Mouse (Mus musculus) midbrain, embryonic 14.5 days (tissue): ENCODE measurements around the gene Bcar3. TPM values are rescaled to one million over a fixed set of nuclear protein-coding genes. Genes with fewer than 3 reads are reported as not detected.
A peak's percentile ranks its signal among the peaks of the same experiment; 100 is the strongest.

Experiments
- ATAC-seq: fragments of 200-750 bp; cut with Nextera tagmentation; 2 replicates; pipeline ENCODE4 v1.8.0; 2017; ENCODE audit warnings: moderate number of reproducible peaks, moderate library complexity; ENCODE audit not compliant: low FRiP score, low TSS enrichment
- DNase-seq: peaks from one replicate; pipeline ENCODE4 v3.0.0-alpha.2; 2015
- H3K27ac ChIP-seq: fragments of 300-500 bp; sonication (generic); replicated peaks from 2 replicates; pipeline ENCODE4 v1.5.1; 2014; ENCODE audit warnings: mild to moderate bottlenecking, low read depth, low read length, moderate library complexity
- H3K27me3 ChIP-seq: fragments of 300-500 bp; sonication (generic); 2 replicates; pipeline ENCODE4 v1.6.1; 2014; ENCODE audit warnings: low read length, control low read depth, mixed read lengths; ENCODE audit not compliant: control insufficient read depth, insufficient read depth
- H3K36me3 ChIP-seq: fragments of 300-500 bp; sonication (generic); 2 replicates; pipeline ENCODE4 v1.6.1; 2014; ENCODE audit warnings: low read length, control low read depth; ENCODE audit not compliant: control insufficient read depth, insufficient read depth
- H3K4me1 ChIP-seq: fragments of 300-500 bp; sonication (generic); 2 replicates; pipeline ENCODE4 v1.6.1; 2014; ENCODE audit warnings: mild to moderate bottlenecking, antibody characterized with exemption, low read length, control low read depth; ENCODE audit not compliant: control insufficient read depth, insufficient read depth
- H3K4me2 ChIP-seq: fragments of 300-500 bp; sonication (generic); 2 replicates; pipeline ENCODE4 v1.6.1; 2014; ENCODE audit warnings: mild to moderate bottlenecking, low read length, moderate library complexity
- H3K4me3 ChIP-seq: fragments of 300-500 bp; sonication (generic); replicated peaks from 2 replicates; pipeline ENCODE4 v1.5.1; 2014; ENCODE audit warnings: low read depth, low read length
- H3K9ac ChIP-seq: fragments of 300-500 bp; sonication (generic); replicated peaks from 2 replicates; pipeline ENCODE4 v1.6.1; 2014; ENCODE audit warnings: mild to moderate bottlenecking, low read length, moderate library complexity
- H3K9me3 ChIP-seq: fragments of 300-500 bp; sonication (generic); 2 replicates; pipeline ENCODE4 v1.6.1; 2016; ENCODE audit warnings: low read length, control low read depth, mixed read lengths; ENCODE audit not compliant: control insufficient read depth
- WGBS: fragments of 180-500 bp; shearing (Covaris S2); extraction: QIAGEN DNeasy Blood & Tissue Kit; methylation state at CpG from one replicate; pipeline ENCODE4 v1.1.7; 2014; 5-methylcytosine and 5-hydroxymethylcytosine counted together
- polyA plus RNA-seq: library from polyadenylated mRNA; unstranded; fragments of >200 nt; fragmentation: Nextera tagmentation; extraction: Ambion mirVana; gene quantifications from 2 replicates; pipeline ENCODE4 v1.2.1, GENCODE M21; 2014

The Bcar3 gene
- polyA plus RNA-seq, 1 experiment from 2014 or later = 6.4 TPM

DNA sequence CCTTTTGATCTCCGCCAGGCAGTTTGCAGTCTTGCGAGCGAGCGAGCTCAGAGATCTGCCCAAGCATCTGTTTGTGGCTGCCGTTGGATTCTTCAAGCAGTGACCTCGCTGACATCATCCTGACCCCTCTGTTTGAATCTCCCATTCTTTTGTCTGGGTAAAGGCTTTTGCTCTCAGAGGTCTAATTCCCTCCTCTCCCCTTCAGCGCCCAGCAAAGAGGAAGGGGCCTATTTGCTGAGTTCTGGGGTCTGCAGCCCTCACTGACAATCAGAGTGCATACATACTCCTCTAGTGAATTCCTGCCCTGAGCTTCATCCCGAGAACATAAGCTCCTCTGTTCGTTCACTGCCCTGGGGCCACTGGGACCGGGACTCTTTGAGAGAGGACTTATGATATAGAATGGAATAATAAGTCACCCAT is 82.5 kb downstream of the Bcar3 start:
- H3K9ac ChIP-seq = no peak overlapping the region
- 0 out of 2 replicates have a peak overlapping the region, but pooled peaks have one; percentile 9 for H3K27ac ChIP-seq
- H3K4me2 ChIP-seq = no peak overlapping the region
- H3K4me1 ChIP-seq = peaks cover 19% of the 10 kb centered on the region
- no peak; the same call in 1 of the 2 replicates for ATAC-seq
- no peaks in the 10 kb centered on the region for H3K36me3 ChIP-seq
- WGBS = 9% methylated on average over 10 of the region's 10 CpGs
- H3K4me3 ChIP-seq = no peak overlapping the region
- DNase-seq = peak; percentile 47
- no peaks in the 10 kb centered on the region for H3K27me3 ChIP-seq
- no peaks in the 10 kb centered on the region for H3K9me3 ChIP-seq

DNA sequence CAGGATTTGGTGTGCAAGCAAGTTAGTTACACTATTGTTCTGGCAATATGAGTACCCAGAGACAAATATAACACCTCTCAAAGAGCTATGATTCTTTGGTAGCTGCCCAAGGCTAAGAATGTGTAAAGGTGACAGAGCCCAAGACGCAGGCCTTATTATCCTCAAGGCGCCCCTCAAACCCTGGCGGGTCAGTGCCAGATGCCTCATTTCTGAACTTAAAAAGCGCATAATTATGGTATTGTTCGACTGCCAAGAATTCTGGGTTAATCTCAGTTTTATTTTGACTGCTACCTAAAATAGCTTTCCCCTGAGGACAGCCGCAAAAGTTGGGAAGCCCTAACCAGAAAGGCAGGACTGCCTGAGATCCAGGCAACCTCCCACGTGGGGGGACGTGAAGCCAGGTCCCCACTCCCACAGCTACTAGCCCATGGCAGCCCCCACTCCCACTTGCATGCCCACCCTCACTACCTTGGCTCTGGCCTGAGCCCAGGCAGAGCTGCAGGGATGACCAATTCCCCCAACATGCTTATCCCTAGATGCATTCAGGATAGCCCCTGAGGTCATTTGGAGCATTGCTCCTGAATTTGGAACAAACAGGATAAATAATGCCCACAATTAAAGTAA is 83.0 kb downstream of the Bcar3 start:
- no peak overlapping the region for H3K27ac ChIP-seq
- no peak for DNase-seq
- H3K27me3 ChIP-seq = no peaks in the 10 kb centered on the region
- no peaks in the 10 kb centered on the region for H3K9me3 ChIP-seq
- peaks cover 19% of the 10 kb centered on the region for H3K4me1 ChIP-seq
- H3K4me3 ChIP-seq = no peak overlapping the region
- H3K9ac ChIP-seq = no peak overlapping the region
- ATAC-seq = no peak; the same call in 1 of the 2 replicates
- no peaks in the 10 kb centered on the region for H3K36me3 ChIP-seq
- 29% methylated on average over 8 of the region's 8 CpGs for WGBS
- no peak overlapping the region for H3K4me2 ChIP-seq

DNA sequence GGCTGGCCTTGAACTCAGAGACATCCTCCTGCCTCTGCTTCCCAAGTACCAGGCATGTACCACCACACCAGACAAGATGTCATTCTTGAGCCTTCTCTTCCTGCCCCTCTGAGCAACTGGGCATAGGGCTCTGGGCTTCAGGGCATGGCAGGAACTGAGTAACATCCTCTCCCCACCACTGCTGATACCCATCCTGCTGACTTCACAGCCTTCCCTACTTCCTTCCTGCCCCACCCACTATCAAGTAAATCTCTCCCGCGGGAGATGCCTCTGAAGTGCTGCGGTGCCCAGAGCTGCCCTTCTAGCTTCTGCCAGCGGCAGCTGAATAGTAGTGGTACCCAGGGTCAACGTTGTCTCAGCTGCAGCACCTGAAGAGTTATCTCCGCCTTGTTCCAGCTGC is 84.7 kb downstream of the Bcar3 start:
- H3K9ac ChIP-seq = no peak overlapping the region
- 82% methylated on average over 6 of the region's 6 CpGs for WGBS
- H3K4me2 ChIP-seq = no peak overlapping the region
- H3K36me3 ChIP-seq = no peaks in the 10 kb centered on the region
- no peaks in the 10 kb centered on the region for H3K9me3 ChIP-seq
- no peak for DNase-seq
- H3K4me1 ChIP-seq = peaks cover 19% of the 10 kb centered on the region
- no peak for ATAC-seq
- no peak overlapping the region for H3K27ac ChIP-seq
- no peak overlapping the region for H3K4me3 ChIP-seq
- no peaks in the 10 kb centered on the region for H3K27me3 ChIP-seq

DNA sequence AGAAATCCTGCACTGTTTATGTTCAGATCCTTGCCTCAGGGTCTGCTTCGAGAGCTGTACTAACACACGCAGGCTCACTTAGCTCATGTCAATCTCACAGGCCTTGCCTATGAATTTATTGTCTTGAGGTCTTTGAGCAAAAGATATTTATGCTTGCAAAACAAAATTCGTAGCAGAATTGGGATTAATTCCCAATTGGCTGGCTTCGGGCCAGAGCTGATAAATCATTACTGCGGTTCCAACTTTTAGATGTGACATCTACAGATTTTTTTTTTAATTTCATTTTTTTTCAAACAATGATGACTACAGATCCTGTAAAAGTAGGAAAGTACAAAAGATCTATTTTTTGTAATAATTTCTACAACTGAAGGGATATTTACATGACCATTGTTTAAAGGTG is 86.8 kb downstream of the Bcar3 start:
- Histone ChIP-seq H3K36me3 (no peaks in the 10 kb centered on the region), H3K27me3 (no peaks in the 10 kb centered on the region), H3K9ac (no peak overlapping the region), H3K27ac (no peak overlapping the region), H3K4me2 (no peak overlapping the region), H3K4me3 (no peak overlapping the region), H3K9me3 (no peaks in the 10 kb centered on the region), H3K4me1 (peaks cover 16% of the 10 kb centered on the region)
- no peak for ATAC-seq
- WGBS = 82% methylated on average over 5 of the region's 5 CpGs
- no peak for DNase-seq

DNA sequence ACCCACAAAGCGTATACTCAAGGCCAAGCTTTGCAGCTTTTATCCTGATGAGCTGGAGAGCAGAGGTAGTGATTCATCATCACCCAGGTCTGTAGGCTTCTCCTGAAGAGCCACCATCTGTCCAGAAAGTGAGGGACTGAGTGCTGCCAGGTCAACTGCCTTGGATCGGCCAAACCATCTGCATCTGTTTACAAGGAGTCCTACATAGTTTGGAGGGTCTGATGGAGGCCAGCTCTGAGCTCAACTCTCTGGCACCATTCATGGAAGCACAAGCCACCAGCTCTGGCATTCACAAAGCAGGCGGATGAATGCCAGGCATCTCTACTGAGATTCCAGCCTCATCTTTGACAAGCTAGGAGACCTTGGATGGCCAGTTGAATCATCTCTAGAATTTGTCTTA is 87.7 kb downstream of the Bcar3 start:
- Histone ChIP-seq H3K4me3 (no peak overlapping the region), H3K36me3 (no peaks in the 10 kb centered on the region), H3K4me1 (peaks cover 8% of the 10 kb centered on the region), H3K9ac (no peak overlapping the region), H3K4me2 (no peak overlapping the region), H3K27me3 (no peaks in the 10 kb centered on the region), H3K9me3 (no peaks in the 10 kb centered on the region), H3K27ac (no peak overlapping the region)
- ATAC-seq (no peak), DNase-seq (no peak)
- 93% methylated on average over 3 of the region's 3 CpGs for WGBS

DNA sequence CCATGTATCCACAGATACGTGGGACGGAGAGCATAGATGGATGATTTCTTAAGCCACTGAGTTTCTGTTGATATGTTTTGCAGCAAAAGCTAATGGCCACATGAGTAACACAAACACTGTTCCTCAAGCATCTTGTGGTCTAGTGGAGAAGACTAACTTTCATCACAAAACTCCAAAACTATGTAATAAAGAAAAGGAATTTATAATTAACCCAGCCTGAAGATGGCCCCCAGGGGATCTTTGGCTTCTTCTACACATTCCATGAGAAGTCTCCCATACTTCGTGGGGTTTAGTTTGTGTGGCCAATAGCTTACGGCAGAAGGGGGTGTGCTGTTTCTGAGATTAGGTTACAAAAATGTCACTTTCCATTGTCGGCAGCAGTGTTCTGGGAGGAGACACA is 92.5 kb downstream of the Bcar3 start:
- no peak overlapping the region for H3K9ac ChIP-seq
- no peak overlapping the region for H3K4me2 ChIP-seq
- no peaks in the 10 kb centered on the region for H3K27me3 ChIP-seq
- no peaks in the 10 kb centered on the region for H3K9me3 ChIP-seq
- no peak overlapping the region for H3K27ac ChIP-seq
- no peaks in the 10 kb centered on the region for H3K4me1 ChIP-seq
- H3K36me3 ChIP-seq = no peaks in the 10 kb centered on the region
- WGBS = 89% methylated on average over 5 of the region's 5 CpGs
- no peak overlapping the region for H3K4me3 ChIP-seq
- no peak for ATAC-seq
- no peak for DNase-seq

DNA sequence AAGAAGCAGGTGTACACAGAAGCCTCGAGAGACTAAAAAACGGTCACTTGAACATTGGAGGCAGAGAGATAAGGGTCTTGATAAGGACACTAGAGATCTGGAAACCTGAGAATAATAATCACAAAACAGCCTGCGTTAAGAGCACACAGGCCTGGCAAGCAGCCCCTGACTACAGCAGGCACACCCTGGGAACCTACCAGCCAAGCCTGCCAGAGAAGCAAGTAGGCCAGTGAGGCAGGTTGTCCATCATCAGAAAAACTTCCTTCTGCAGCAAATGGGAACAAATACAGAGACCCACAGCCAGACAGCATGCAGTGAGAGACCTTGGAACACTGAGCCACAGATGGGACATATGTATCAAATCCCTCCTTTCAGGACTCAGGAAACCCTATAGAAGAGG is 93.8 kb downstream of the Bcar3 start:
- H3K4me1 ChIP-seq = no peaks in the 10 kb centered on the region
- no peaks in the 10 kb centered on the region for H3K27me3 ChIP-seq
- H3K9ac ChIP-seq = no peak overlapping the region
- H3K9me3 ChIP-seq = no peaks in the 10 kb centered on the region
- no peak overlapping the region for H3K4me3 ChIP-seq
- 85% methylated on average over 3 of the region's 3 CpGs for WGBS
- H3K4me2 ChIP-seq = no peak overlapping the region
- H3K36me3 ChIP-seq = no peaks in the 10 kb centered on the region
- ATAC-seq = no peak
- DNase-seq = no peak
- no peak overlapping the region for H3K27ac ChIP-seq

DNA sequence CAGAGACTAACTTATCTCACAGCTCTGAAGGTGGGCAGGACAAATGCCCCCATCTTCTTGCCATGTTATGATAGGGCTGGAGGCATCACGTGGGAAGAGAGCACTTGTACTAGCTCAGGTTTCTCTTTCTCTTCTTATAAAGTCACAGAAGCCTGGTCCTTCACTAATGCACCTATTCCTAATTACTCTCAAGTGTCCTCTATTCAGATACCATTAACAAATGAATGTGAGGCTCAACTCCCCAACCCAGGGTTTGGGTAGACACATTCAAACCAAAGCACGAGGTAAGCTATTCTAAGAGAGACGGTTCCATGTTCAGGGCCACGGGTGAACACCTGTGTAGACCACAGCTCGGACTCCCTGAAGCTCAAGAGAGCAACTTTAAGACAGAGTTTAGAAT is 96.0 kb downstream of the Bcar3 start:
- Histone ChIP-seq H3K9ac (no peak overlapping the region), H3K4me3 (no peak overlapping the region), H3K4me1 (no peaks in the 10 kb centered on the region), H3K27me3 (no peaks in the 10 kb centered on the region), H3K9me3 (no peaks in the 10 kb centered on the region), H3K36me3 (no peaks in the 10 kb centered on the region), H3K27ac (no peak overlapping the region), H3K4me2 (no peak overlapping the region)
- no peak for DNase-seq
- no peak for ATAC-seq
- 90% methylated on average over 5 of the region's 5 CpGs for whole genome bisulfite sequencing

DNA sequence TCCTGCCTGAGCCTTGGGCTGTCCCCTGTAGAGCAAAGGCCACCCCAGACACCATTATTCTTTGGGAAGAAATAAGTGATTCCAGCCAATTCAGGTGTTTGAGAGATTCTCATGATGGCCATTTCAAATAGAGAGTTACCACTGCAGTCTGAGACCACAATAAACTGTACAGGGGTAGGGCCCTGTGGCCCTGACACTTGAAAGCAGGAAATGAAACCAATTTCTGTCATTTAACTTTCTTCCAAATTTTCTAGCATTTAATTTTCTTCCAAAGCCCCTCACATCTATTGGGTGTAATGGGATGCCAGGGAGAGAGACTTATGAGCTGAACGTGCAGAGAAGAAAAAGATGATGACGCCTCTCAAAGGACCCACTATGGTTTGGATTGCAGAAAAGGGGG is 97.2 kb downstream of the Bcar3 start:
- H3K27ac ChIP-seq = no peak overlapping the region
- H3K4me1 ChIP-seq = no peaks in the 10 kb centered on the region
- H3K4me2 ChIP-seq = no peak overlapping the region
- H3K4me3 ChIP-seq = no peak overlapping the region
- no peaks in the 10 kb centered on the region for H3K36me3 ChIP-seq
- DNase-seq (no peak), ATAC-seq (no peak)
- H3K9ac ChIP-seq = no peak overlapping the region
- WGBS = 92% methylated on average over 2 of the region's 2 CpGs
- no peaks in the 10 kb centered on the region for H3K9me3 ChIP-seq
- no peaks in the 10 kb centered on the region for H3K27me3 ChIP-seq
